Mouse (Mus musculus) brain, embryonic 14.5 days (tissue): ENCODE data around the gene Gm17428.

Experiments
- CTCF ChIP-seq: fragments of 200-500 bp; IDR thresholded peaks from 2 replicates; pipeline ENCODE4 v1.5.1; 2012; ENCODE audit warnings: inconsistent platforms, mild to moderate bottlenecking, moderate library complexity, borderline replicate concordance; ENCODE audit not compliant: insufficient read depth, insufficient read length; ENCODE audit errors: extremely low read depth
- POLR2A ChIP-seq: fragments of 200-500 bp; IDR thresholded peaks from 2 replicates; pipeline ENCODE4 v1.6.1; 2012; ENCODE audit warnings: mild to moderate bottlenecking, inconsistent platforms, borderline replicate concordance; ENCODE audit not compliant: poor library complexity, insufficient read depth, insufficient read length, severe bottlenecking; ENCODE audit errors: extremely low read depth

DNA sequence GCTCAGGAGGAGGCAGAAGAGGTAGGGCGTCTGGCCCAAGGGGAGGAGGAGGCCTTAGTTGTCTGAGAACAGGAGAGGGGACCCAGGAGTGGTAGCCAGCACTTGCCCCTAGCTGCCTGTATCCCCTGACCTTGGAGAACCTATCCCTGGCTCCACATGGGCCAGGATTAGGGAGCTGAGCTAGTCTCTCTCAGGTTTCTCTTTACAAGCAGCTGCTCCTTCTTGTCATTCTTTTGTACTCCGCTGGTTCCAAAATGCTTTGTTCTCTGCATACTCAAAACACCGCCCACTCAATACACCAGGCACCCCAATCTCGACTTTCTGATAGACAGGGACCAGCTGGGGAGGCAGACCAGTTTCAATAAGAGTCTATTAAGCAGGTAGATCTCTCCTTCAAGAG lies 20.6 kb downstream of the Gm17428 start:
- TF ChIP-seq CTCF (no peak), POLR2A (no peak)
